Mouse (Mus musculus): ENCODE measurements around the gene Tead2.
A peak's percentile ranks its signal among the peaks of the same experiment; 100 is the strongest.

Gene Tead2

GRCm38 (mm10) chr7:45262266-45262665, 46.7 kb downstream of the Tead2 start:
- no peak for DNase-seq

GRCm38 (mm10) chr7:45263006-45263607, 47.6 kb downstream of the Tead2 start:
- no peak for DNase-seq

GRCm38 (mm10) chr7:45264348-45264747, 48.8 kb downstream of the Tead2 start:
- DNase-seq, result no peak

- DNase-seq, result no peak
Measured at GRCm38 (mm10) chr7:45265518-45265917, 50.0 kb downstream of the Tead2 start.

GRCm38 (mm10) chr7:45272786-45273412, 57.3 kb downstream of the Tead2 start:
- DNase-seq, result no peak

- no peak for DNase-seq
Measured at GRCm38 (mm10) chr7:45273672-45274071, 58.1 kb downstream of the Tead2 start.

GRCm38 (mm10) chr7:45277136-45277760, 61.7 kb downstream of the Tead2 start, which contains the start of gene Slc6a21:
Gene Slc6a21 (plus strand): TSS chr7:45277513.
- peak; percentile 83 to 86 for DNase-seq

Measured in cerebellum, postnatal 14 days (tissue).